In genomic region chr4:145213999-145214785, GRCm38 (mm10) we compare ENCODE assay signal across 8 mouse cellular contexts. TPM values are rescaled to one million over a fixed set of nuclear protein-coding genes. Genes with fewer than 3 reads are reported as not detected.
DNase-seq lines count a peak whose midpoint lies in the region; ATAC-seq and TF ChIP-seq lines count a peak whose summit lies in the region.

No protein-coding gene starts in this region.

- H3K4me2 ChIP-seq in lung, embryonic 14.5 days = no peak overlapping the region

- DNase-seq in ES-E14 (ENCODE audit: low read depth, low spot score) = peak; percentile 97
- peak; percentile 72 to 78 for DNase-seq in cerebellum, adult 18-20 months
- DNase-seq in forelimb bud, embryonic 11.5 days (ENCODE audit: low read depth, low spot score) = peak; percentile 88
- peak; percentile 82 to 94 for DNase-seq in layer of hippocampus, adult 8-10 months (ENCODE audit: low spot score in 2 of 2)
- peak; percentile 93 for DNase-seq in lung, embryonic 14.5 days
- peak; percentile 90 for DNase-seq in thymus, adult 2 months

- peak; percentile 95 for TF ChIP-seq CTCF in lung, embryonic 14.5 days (IDR thresholded peaks at IDR 0.05; ENCODE audit: low read depth)
- peak; percentile 89; the same call in 1 of the 2 replicates for TF ChIP-seq CTCF in olfactory bulb, adult 2 months (IDR thresholded peaks at IDR 0.05; ENCODE audit: insufficient read depth, low read depth, low read length)
- TF ChIP-seq CTCF in thymus, adult 2 months (IDR thresholded peaks at IDR 0.05; ENCODE audit: borderline replicate concordance, control insufficient read depth, extremely low read depth, insufficient read depth, low read length, poor library complexity) = peak; percentile 91

- H3K27ac ChIP-seq in ES-E14 (ENCODE audit: insufficient read depth, low read depth, low read length, poor library complexity, severe bottlenecking) = peak overlapping the region; percentile 83
- H3K27ac ChIP-seq in lung, embryonic 14.5 days (ENCODE audit: low read depth) = no peak overlapping the region
- H3K27ac ChIP-seq in olfactory bulb, adult 2 months (ENCODE audit: insufficient read depth, low read depth, low read length) = no peak overlapping the region
- H3K27ac ChIP-seq in thymus, adult 2 months (ENCODE audit: control insufficient read depth, insufficient read depth, low read length) = no peak overlapping the region

- 33% methylated on average over 8 of the region's 8 CpGs for WGBS in lung, embryonic 14.5 days
- WGBS in olfactory bulb, adult 2 months = 34% methylated on average over 8 of the region's 8 CpGs
- WGBS in thymus, adult 2 months = 42% methylated on average over 8 of the region's 8 CpGs

- no peaks in the 10 kb centered on the region for H3K27me3 ChIP-seq in lung, embryonic 14.5 days (ENCODE audit: insufficient read depth, low read length)
- H3K27me3 ChIP-seq in thymus, adult 2 months (ENCODE audit: control insufficient read depth, insufficient read depth, low read length) = no peaks in the 10 kb centered on the region

- no peaks in the 10 kb centered on the region for H3K9me3 ChIP-seq in ES-E14 (ENCODE audit: control insufficient read depth, insufficient read depth, low read depth, low read length)
- H3K9me3 ChIP-seq in lung, embryonic 14.5 days (ENCODE audit: low read depth, low read length) = no peaks in the 10 kb centered on the region

- H3K4me3 ChIP-seq in ES-E14 (ENCODE audit: insufficient read depth in 1 of 2, low read depth in 1 of 2, low read length in 2 of 2, poor library complexity in 1 of 2, severe bottlenecking in 1 of 2) = peak overlapping the region in 1 of 2 experiments; percentile 31; a peak in 2 of 4 replicates
- no peak overlapping the region for H3K4me3 ChIP-seq in lung, embryonic 14.5 days (ENCODE audit: low read depth, low read length)
- no peak overlapping the region for H3K4me3 ChIP-seq in olfactory bulb, adult 2 months (ENCODE audit: insufficient read depth, low read depth, low read length)
- H3K4me3 ChIP-seq in thymus, adult 2 months (ENCODE audit: control insufficient read depth, insufficient read depth, low read length) = no peak overlapping the region

- peaks cover 4 to 9% of the 10 kb centered on the region in 2 experiments for H3K4me1 ChIP-seq in ES-E14 (ENCODE audit: control insufficient read depth in 2 of 2, insufficient read depth in 2 of 2, low read length in 2 of 2, poor library complexity in 1 of 2)
- no peaks in the 10 kb centered on the region for H3K4me1 ChIP-seq in lung, embryonic 14.5 days (ENCODE audit: insufficient read depth)
- H3K4me1 ChIP-seq in olfactory bulb, adult 2 months (ENCODE audit: control insufficient read depth, insufficient read depth, low read length) = peaks cover 2% of the 10 kb centered on the region; the same call in 1 of the 2 replicates
- peaks cover 28% of the 10 kb centered on the region for H3K4me1 ChIP-seq in thymus, adult 2 months (replicated peaks; ENCODE audit: control insufficient read depth, insufficient read depth, low read length)

- in situ Hi-C loops in ES-E14 (cut with MboI; ENCODE audit: low sequenced_read_pairs in 2 of 2, unreplicated experiment in 2 of 2) = loop anchor here in 1 of 2 experiments (5.0 to 25.0 kb wide), 2 partner anchors 68 to 273 kb away; no protein-coding TSS in a partner anchor

- H3K9ac ChIP-seq in ES-E14 (ENCODE audit: insufficient read depth, low read depth, low read length, poor library complexity, severe bottlenecking) = peak overlapping the region; percentile 8; the same call in 1 of the 2 replicates
- H3K9ac ChIP-seq in lung, embryonic 14.5 days = no peak overlapping the region

- peak; percentile 61 to 66 for ATAC-seq in hematopoietic stem cell, adult 5-6 weeks (replicated peaks in 1 of 2; ENCODE audit: insufficient read depth in 1 of 2, low FRiP score in 2 of 2, low TSS enrichment in 1 of 2, low read depth in 1 of 2, poor library complexity in 2 of 2, severe bottlenecking in 2 of 2)
- peak; percentile 90 for ATAC-seq in lung, embryonic 14.5 days (ENCODE audit: insufficient read depth)

- peaks cover 6% of the 10 kb centered on the region; the same call in 1 of the 2 replicates for H3K36me3 ChIP-seq in ES-E14 (ENCODE audit: control insufficient read depth, insufficient read depth, low read length, poor library complexity, severe bottlenecking)
- no peaks in the 10 kb centered on the region for H3K36me3 ChIP-seq in lung, embryonic 14.5 days (ENCODE audit: insufficient read depth)
- H3K36me3 ChIP-seq in thymus, adult 2 months (ENCODE audit: control insufficient read depth, insufficient read depth, low read length) = no peaks in the 10 kb centered on the region; the same call in 1 of the 2 replicates

- no peak for TF ChIP-seq POLR2A in olfactory bulb, adult 2 months (IDR thresholded peaks at IDR 0.05; ENCODE audit: insufficient read depth, low read depth, low read length)
- peak; percentile 38; the same call in 1 of the 2 replicates for TF ChIP-seq POLR2A in thymus, adult 2 months (IDR thresholded peaks at IDR 0.05; ENCODE audit: control insufficient read depth, extremely low read depth, insufficient read depth, low read length, poor library complexity)

TF ChIP-seq in ES-E14, 5 proteins besides CTCF, POLR2A, EP300 and RAD21:
- no peak for TF ChIP-seq HCFC1 (IDR thresholded peaks at IDR 0.05; ENCODE audit: borderline replicate concordance, insufficient read depth, low read length)
- no peak for TF ChIP-seq CHD2 (IDR thresholded peaks at IDR 0.05; ENCODE audit: low read depth, low read length)
- TF ChIP-seq ZC3H11A (IDR thresholded peaks at IDR 0.05; ENCODE audit: borderline replicate concordance, low read depth, low read length) = peak; percentile 67
- TF ChIP-seq MAFK (IDR thresholded peaks at IDR 0.05; ENCODE audit: insufficient read depth, low read depth, low read length) = 0 out of 2 replicates have a peak, but pooled peaks have one; percentile 2
- TF ChIP-seq ZNF384 (IDR thresholded peaks at IDR 0.05; ENCODE audit: low read depth, low read length) = 0 out of 2 replicates have a peak, but pooled peaks have one; percentile 9

RNA-seq across cellular contexts. Expression of gene Vps13d, which starts 19.4 kb away (rescaled TPM):
- total RNA-seq in ES-E14 (2012; rRNA removed) = 15.3 and 23.3 TPM in 2 replicates
- 41.1 and 54.8 TPM in 2 replicates for total RNA-seq in hematopoietic stem cell, adult 5-6 weeks (2017)
- total RNA-seq in layer of hippocampus, adult 8-10 months (2022) = 10 to 100 TPM; 62.7 to 72.9 (median 68.3) TPM
- 8.5 and 9.1 TPM in 2 replicates for polyA plus RNA-seq in lung, embryonic 14.5 days (2014; fragmentation: Nextera tagmentation; extraction: Ambion mirVana)
- 71.8 TPM in 1 of 2 replicates, not detected in the other for polyA plus RNA-seq in olfactory bulb, adult 2 months (2012; ENCODE audit: insufficient read depth, insufficient read length, low replicate concordance, missing spikeins)
- polyA plus RNA-seq in thymus, adult 2 months (2012; rRNA removed) = 22.5 and 23.5 TPM in 2 replicates

RNA-seq across cellular contexts. Expression of gene Tnfrsf1b, which starts 32.5 kb away (rescaled TPM):
- total RNA-seq in ES-E14 (2012; rRNA removed) = 4.3 and 10.7 TPM in 2 replicates
- 21.4 and 40.0 TPM in 2 replicates for total RNA-seq in hematopoietic stem cell, adult 5-6 weeks (2017)
- total RNA-seq in layer of hippocampus, adult 8-10 months (2022) = 1 to 10 TPM; 2.7 to 6.6 (median 4.6) TPM
- 3.3 and 3.4 TPM in 2 replicates for polyA plus RNA-seq in lung, embryonic 14.5 days (2014; fragmentation: Nextera tagmentation; extraction: Ambion mirVana)
- not detected in 2 replicates for polyA plus RNA-seq in olfactory bulb, adult 2 months (2012; ENCODE audit: insufficient read depth, insufficient read length, low replicate concordance, missing spikeins)
- 46.5 and 48.1 TPM in 2 replicates for polyA plus RNA-seq in thymus, adult 2 months (2012; rRNA removed)
